Mouse (Mus musculus): Measurements from ENCODE around the gene Elp5.
"Not testable (repeated sequence)": the region's sequence is repeated elsewhere in the genome, so short reads cannot be mapped to it uniquely, and the experiment has no call there.

Elp5 gene

GRCm38 (mm10) chr11:69956218-69956617, 26.1 kb downstream of the Elp5 start:
- no peak for DNase-seq (ENCODE audit: low spot score)

GRCm38 (mm10) chr11:69955618-69956017, 26.7 kb downstream of the Elp5 start:
- DNase-seq (ENCODE audit: low spot score): not testable (repeated sequence)

GRCm38 (mm10) chr11:69953267-69953915, 28.9 kb downstream of the Elp5 start:
- no peak for DNase-seq (ENCODE audit: low spot score)

- DNase-seq (ENCODE audit: low spot score): no peak
Observed at GRCm38 (mm10) chr11:69952274-69952673, 30.0 kb downstream of the Elp5 start.

- no peak for DNase-seq (ENCODE audit: low spot score)
Observed at GRCm38 (mm10) chr11:69950807-69951459, 31.4 kb downstream of the Elp5 start.

- peak; percentile 91 for DNase-seq (ENCODE audit: low spot score)
Observed at GRCm38 (mm10) chr11:69948763-69949150, 33.6 kb downstream of the Elp5 start.

GRCm38 (mm10) chr11:69948066-69948762, 34.1 kb downstream of the Elp5 start, which contains the start of gene Slc2a4:
TSS of gene Slc2a4 (minus strand) at chr11:69948188.
- DNase-seq (ENCODE audit: low spot score): peak; percentile 88

GRCm38 (mm10) chr11:69947337-69948065, 34.8 kb downstream of the Elp5 start:
- DNase-seq (ENCODE audit: low spot score): peak; percentile 32

- no peak for DNase-seq (ENCODE audit: low spot score)
Observed at GRCm38 (mm10) chr11:69945997-69946891, 36.1 kb downstream of the Elp5 start.

GRCm38 (mm10) chr11:69945216-69945615, 37.1 kb downstream of the Elp5 start:
- DNase-seq (ENCODE audit: low spot score): no peak

- no peak for DNase-seq (ENCODE audit: low spot score)
Observed at GRCm38 (mm10) chr11:69940962-69941361, 41.4 kb downstream of the Elp5 start.

GRCm38 (mm10) chr11:69939731-69940130, 42.6 kb downstream of the Elp5 start:
- DNase-seq (ENCODE audit: low spot score): no peak

- peak; percentile 67 for DNase-seq (ENCODE audit: low spot score)
Observed at GRCm38 (mm10) chr11:69939181-69939580, 43.1 kb downstream of the Elp5 start.

GRCm38 (mm10) chr11:69938401-69938979, 43.8 kb downstream of the Elp5 start:
- DNase-seq (ENCODE audit: low spot score): peak; percentile 39

GRCm38 (mm10) chr11:69937834-69938233, 44.5 kb downstream of the Elp5 start:
- DNase-seq (ENCODE audit: low spot score): no peak

- peak; percentile 92 for DNase-seq (ENCODE audit: low spot score)
Observed at GRCm38 (mm10) chr11:69937385-69937784, 44.9 kb downstream of the Elp5 start.

GRCm38 (mm10) chr11:69936714-69937347, 45.5 kb downstream of the Elp5 start:
- peak; percentile 36 for DNase-seq (ENCODE audit: low spot score)

- no peak for DNase-seq (ENCODE audit: low spot score)
Observed at GRCm38 (mm10) chr11:69936156-69936555, 46.2 kb downstream of the Elp5 start.

- no peak for DNase-seq (ENCODE audit: low spot score)
Observed at GRCm38 (mm10) chr11:69935137-69935879, 47.0 kb downstream of the Elp5 start, which contains the start of gene Ybx2. TSS of gene Ybx2 (plus strand) at chr11:69935796.

- DNase-seq (ENCODE audit: low spot score): no peak
Observed at GRCm38 (mm10) chr11:69934681-69935080, 47.6 kb downstream of the Elp5 start.
